Mouse (Mus musculus) heart, embryonic 12.5 days (tissue): ENCODE data around the gene Fxyd6. TPM values are rescaled to one million over a fixed set of nuclear protein-coding genes. Genes with fewer than 3 reads are reported as not detected.

Experiments
- ATAC-seq: fragments of 200-750 bp; cut with Nextera tagmentation; 2 replicates; pipeline ENCODE4 v1.8.0; 2017; ENCODE audit warnings: moderate TSS enrichment, moderate library complexity; ENCODE audit not compliant: insufficient number of reproducible peaks, low FRiP score
- H3K27ac ChIP-seq: fragments of 300-500 bp; sonication (generic); 2 replicates; pipeline ENCODE4 v1.5.1; 2016; ENCODE audit warnings: mild to moderate bottlenecking, moderate library complexity; ENCODE audit not compliant: poor library complexity, severe bottlenecking
- H3K27me3 ChIP-seq: fragments of 300-500 bp; sonication (generic); replicated peaks from 2 replicates; pipeline ENCODE4 v1.6.1; 2016; ENCODE audit warnings: mild to moderate bottlenecking, moderate library complexity
- H3K36me3 ChIP-seq: fragments of 300-500 bp; sonication (generic); 2 replicates; pipeline ENCODE4 v1.6.1; 2016; ENCODE audit warnings: mild to moderate bottlenecking, moderate library complexity
- H3K4me1 ChIP-seq: fragments of 300-500 bp; sonication (generic); replicated peaks from 2 replicates; pipeline ENCODE4 v1.6.1; 2016; ENCODE audit warnings: mild to moderate bottlenecking
- H3K4me2 ChIP-seq: fragments of 300-500 bp; sonication (generic); 2 replicates; pipeline ENCODE4 v1.6.1; 2016; ENCODE audit warnings: mild to moderate bottlenecking, moderate library complexity
- H3K4me3 ChIP-seq: fragments of 300-500 bp; sonication (generic); 2 replicates; pipeline ENCODE4 v1.5.1; 2016; ENCODE audit warnings: mild to moderate bottlenecking
- H3K9ac ChIP-seq: fragments of 300-500 bp; sonication (generic); 2 replicates; pipeline ENCODE4 v1.6.1; 2016; ENCODE audit warnings: mild to moderate bottlenecking, moderate library complexity
- H3K9me3 ChIP-seq: fragments of 300-500 bp; sonication (generic); replicated peaks from 2 replicates; pipeline ENCODE4 v1.6.1; 2016; ENCODE audit warnings: mild to moderate bottlenecking, moderate library complexity
- WGBS: fragments of 180-500 bp; shearing (Covaris S2); methylation state at CpG from one replicate; pipeline ENCODE4 v1.1.7; 2016; 5-methylcytosine and 5-hydroxymethylcytosine counted together
- polyA plus RNA-seq: library from polyadenylated mRNA; unstranded; fragments of >200 nt; fragmentation: Nextera tagmentation; extraction: Ambion mirVana; gene quantifications from 2 replicates; pipeline ENCODE4 v1.2.1, GENCODE M21; 2016

The Fxyd6 gene
- polyA plus RNA-seq, 1 experiment from 2014 or later = 30.8 TPM

- ATAC-seq = no peak
- Histone ChIP-seq H3K27ac (no peak overlapping the region), H3K4me1 (no peaks in the 10 kb centered on the region), H3K4me2 (no peak overlapping the region), H3K9me3 (no peaks in the 10 kb centered on the region), H3K9ac (no peak overlapping the region), H3K27me3 (peaks cover 13% of the 10 kb centered on the region), H3K4me3 (no peak overlapping the region), H3K36me3 (peaks cover 3% of the 10 kb centered on the region; the same call in 1 of the 2 replicates)
- WGBS = 57% methylated on average over 3 of the region's 3 CpGs
Observed at GRCm38 (mm10) chr9:45395796-45396195, 25.8 kb downstream of the Fxyd6 start.

- 63% methylated on average over 1 of the region's 1 CpGs for WGBS
- no peak overlapping the region for H3K27ac ChIP-seq
- H3K9ac ChIP-seq = no peak overlapping the region
- 0 out of 2 replicates have a peak, but pooled peaks cover 3% of the 10 kb centered on the region for H3K36me3 ChIP-seq
- H3K4me2 ChIP-seq = no peak overlapping the region
- ATAC-seq = no peak
- H3K9me3 ChIP-seq = no peaks in the 10 kb centered on the region
- H3K4me3 ChIP-seq = no peak overlapping the region
- H3K4me1 ChIP-seq = no peaks in the 10 kb centered on the region
- peaks cover 38% of the 10 kb centered on the region for H3K27me3 ChIP-seq
Observed at GRCm38 (mm10) chr9:45398336-45398735, 28.4 kb downstream of the Fxyd6 start.

GRCm38 (mm10) chr9:45399434-45399833 is 29.4 kb downstream of the Fxyd6 start, which contains the start of gene Fxyd2:
Fxyd2 (plus strand) TSS chr9:45399669.
- no peak within 1 kb of the TSS for H3K9ac ChIP-seq
- no peaks in the 10 kb centered on the region for H3K9me3 ChIP-seq
- no peaks in the 10 kb centered on the region for H3K36me3 ChIP-seq
- H3K27ac ChIP-seq = no peak within 1 kb of the TSS
- WGBS = 68% methylated on average over 4 of the region's 4 CpGs
- peaks cover 48% of the 10 kb centered on the region for H3K27me3 ChIP-seq
- H3K4me2 ChIP-seq = no peak within 1 kb of the TSS
- no peak within 1 kb of the TSS for H3K4me3 ChIP-seq
- H3K4me1 ChIP-seq = no peaks in the 10 kb centered on the region
- ATAC-seq = no peak

- no peak for ATAC-seq
- H3K4me1 ChIP-seq = no peaks in the 10 kb centered on the region
Observed at GRCm38 (mm10) chr9:45401851-45402250, 31.9 kb downstream of the Fxyd6 start.

GRCm38 (mm10) chr9:45402957-45403356 is 33.0 kb downstream of the Fxyd6 start:
- no peak for ATAC-seq
- H3K27me3 ChIP-seq = peaks cover 60% of the 10 kb centered on the region
- WGBS = 37% methylated on average over 2 of the region's 2 CpGs

More at GRCm38 (mm10) chr9:45401851-45402250, 31.9 kb downstream of the Fxyd6 start:
- Histone ChIP-seq H3K27ac (no peak overlapping the region), H3K4me3 (no peak overlapping the region), H3K27me3 (peaks cover 54% of the 10 kb centered on the region), H3K9me3 (no peaks in the 10 kb centered on the region), H3K9ac (no peak overlapping the region), H3K36me3 (no peaks in the 10 kb centered on the region), H3K4me2 (no peak overlapping the region)
- 60% methylated on average over 4 of the region's 4 CpGs for WGBS

GRCm38 (mm10) chr9:45405694-45406093 is 35.7 kb downstream of the Fxyd6 start:
- Histone ChIP-seq H3K27ac (no peak overlapping the region), H3K9me3 (no peaks in the 10 kb centered on the region), H3K9ac (no peak overlapping the region), H3K4me3 (no peak overlapping the region), H3K27me3 (peaks cover 66% of the 10 kb centered on the region), H3K4me1 (0 out of 2 replicates have a peak, but pooled peaks cover 2% of the 10 kb centered on the region), H3K4me2 (no peak overlapping the region), H3K36me3 (no peaks in the 10 kb centered on the region)
- 40% methylated on average over 5 of the region's 5 CpGs for WGBS
- ATAC-seq = no peak

More at GRCm38 (mm10) chr9:45402957-45403356, 33.0 kb downstream of the Fxyd6 start:
- Histone ChIP-seq H3K9ac (no peak overlapping the region), H3K36me3 (no peaks in the 10 kb centered on the region), H3K9me3 (no peaks in the 10 kb centered on the region), H3K4me2 (no peak overlapping the region), H3K4me1 (0 out of 2 replicates have a peak, but pooled peaks cover under 1% of the 10 kb centered on the region), H3K4me3 (no peak overlapping the region), H3K27ac (no peak overlapping the region)

- no peak overlapping the region for H3K4me3 ChIP-seq
- no peak for ATAC-seq
- no peak overlapping the region for H3K27ac ChIP-seq
- 87% methylated on average over 3 of the region's 3 CpGs for WGBS
- no peaks in the 10 kb centered on the region for H3K9me3 ChIP-seq
- 0 out of 2 replicates have a peak, but pooled peaks cover 2% of the 10 kb centered on the region for H3K4me1 ChIP-seq
- peaks cover 60% of the 10 kb centered on the region for H3K27me3 ChIP-seq
- H3K4me2 ChIP-seq = no peak overlapping the region
- no peaks in the 10 kb centered on the region for H3K36me3 ChIP-seq
- no peak overlapping the region for H3K9ac ChIP-seq
Observed at GRCm38 (mm10) chr9:45406808-45407207, 36.8 kb downstream of the Fxyd6 start.

- H3K27me3 ChIP-seq = peaks cover 48% of the 10 kb centered on the region
- no peaks in the 10 kb centered on the region for H3K36me3 ChIP-seq
- 33% methylated on average over 33 of the region's 33 CpGs for WGBS
- no peak overlapping the region for H3K27ac ChIP-seq
- ATAC-seq = peak; percentile 23; the same call in 1 of the 2 replicates
- 0 out of 2 replicates have a peak overlapping the region, but pooled peaks have one; percentile 3 for H3K9ac ChIP-seq
- peak overlapping the region; percentile 21 for H3K4me3 ChIP-seq
- H3K9me3 ChIP-seq = no peaks in the 10 kb centered on the region
- H3K4me2 ChIP-seq = peak overlapping the region; percentile 58
- 0 out of 2 replicates have a peak, but pooled peaks cover 5% of the 10 kb centered on the region for H3K4me1 ChIP-seq
Observed at GRCm38 (mm10) chr9:45407706-45408675, 38.0 kb downstream of the Fxyd6 start.

GRCm38 (mm10) chr9:45410193-45410592 is 40.2 kb downstream of the Fxyd6 start:
- Histone ChIP-seq H3K4me3 (no peak overlapping the region), H3K27ac (no peak overlapping the region), H3K9ac (no peak overlapping the region), H3K36me3 (no peaks in the 10 kb centered on the region), H3K27me3 (peaks cover 35% of the 10 kb centered on the region), H3K4me1 (0 out of 2 replicates have a peak, but pooled peaks cover 5% of the 10 kb centered on the region), H3K9me3 (no peaks in the 10 kb centered on the region), H3K4me2 (no peak overlapping the region)
- WGBS = 56% methylated on average over 5 of the region's 5 CpGs
- no peak for ATAC-seq

GRCm38 (mm10) chr9:45410614-45411013 is 40.6 kb downstream of the Fxyd6 start:
- WGBS = 79% methylated on average over 2 of the region's 2 CpGs
- H3K9me3 ChIP-seq = no peaks in the 10 kb centered on the region
- H3K9ac ChIP-seq = no peak overlapping the region
- H3K36me3 ChIP-seq = no peaks in the 10 kb centered on the region
- H3K27me3 ChIP-seq = peaks cover 32% of the 10 kb centered on the region
- no peak overlapping the region for H3K4me3 ChIP-seq
- no peak overlapping the region for H3K4me2 ChIP-seq
- no peak for ATAC-seq
- 0 out of 2 replicates have a peak, but pooled peaks cover 5% of the 10 kb centered on the region for H3K4me1 ChIP-seq
- no peak overlapping the region for H3K27ac ChIP-seq

- Histone ChIP-seq H3K4me2 (no peak overlapping the region), H3K4me1 (0 out of 2 replicates have a peak, but pooled peaks cover 5% of the 10 kb centered on the region), H3K4me3 (no peak overlapping the region), H3K36me3 (no peaks in the 10 kb centered on the region), H3K9me3 (no peaks in the 10 kb centered on the region), H3K27me3 (peaks cover 28% of the 10 kb centered on the region), H3K9ac (no peak overlapping the region), H3K27ac (no peak overlapping the region)
- no peak for ATAC-seq
- 70% methylated on average over 3 of the region's 3 CpGs for WGBS
Observed at GRCm38 (mm10) chr9:45411111-45411510, 41.1 kb downstream of the Fxyd6 start.
